Mouse (Mus musculus): Measurements from ENCODE around the gene Gm11273.
"Not testable (repeated sequence)": the region's sequence is repeated elsewhere in the genome, so short reads cannot be mapped to it uniquely, and the experiment has no call there.

Gm11273 gene

DNA sequence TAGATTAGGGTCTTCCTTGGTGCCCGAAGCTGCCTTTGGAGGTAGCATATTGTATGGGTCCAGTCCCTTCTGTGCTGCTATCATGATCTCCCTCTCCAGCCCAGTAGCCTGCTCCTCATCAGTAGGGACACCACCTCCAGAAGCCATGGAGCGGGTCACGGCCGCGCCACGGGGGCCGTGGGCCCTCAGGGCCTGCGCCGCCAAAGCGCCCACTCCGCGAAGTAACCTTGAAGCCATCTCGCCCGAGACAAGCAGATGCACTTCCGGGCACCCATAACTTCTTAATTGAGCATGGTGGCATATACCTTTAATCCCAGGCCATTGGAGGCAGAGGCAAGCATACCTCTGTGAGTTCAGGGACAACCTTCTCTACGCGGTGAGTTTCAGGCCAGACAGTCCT lies at the start of gene Gm11273:
Gene Gm11273 (minus strand): TSS at position 237 of the 400 bp plus-strand sequence.
- not testable (repeated sequence) for DNase-seq

DNA sequence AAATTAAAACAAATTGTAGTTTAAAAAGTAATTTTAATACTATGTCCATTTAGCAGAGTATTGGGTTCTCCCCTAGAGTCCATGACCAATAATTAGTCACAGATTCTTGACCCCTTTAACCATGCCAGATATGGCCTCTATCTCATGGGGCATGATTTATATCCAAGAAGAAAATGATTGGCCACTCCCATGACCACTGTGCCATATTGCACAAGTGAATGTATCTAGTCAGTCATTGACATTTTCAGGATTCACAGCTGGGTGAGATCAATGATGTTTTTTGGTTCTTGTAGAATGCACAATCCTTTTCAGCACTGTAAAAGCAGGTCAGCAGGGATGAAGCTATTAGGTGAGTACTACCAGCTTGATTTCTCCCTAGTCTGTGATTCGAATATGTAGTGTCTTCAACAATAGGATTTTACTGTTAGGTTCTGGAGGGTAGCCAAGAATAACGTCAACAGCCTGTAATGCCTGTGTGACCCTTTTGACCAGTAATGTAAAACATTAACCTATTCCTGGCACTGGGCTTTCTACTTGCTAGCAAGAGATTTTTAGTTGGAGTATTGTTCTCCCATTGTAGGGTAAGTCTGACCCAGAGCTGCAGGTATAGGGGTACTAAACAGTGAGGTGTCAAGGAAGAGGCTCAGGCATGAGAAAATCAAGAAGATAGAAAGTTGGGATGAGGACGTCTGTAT lies 49.3 kb upstream of the Gm11273 start:
- DNase-seq, result no peak

DNA sequence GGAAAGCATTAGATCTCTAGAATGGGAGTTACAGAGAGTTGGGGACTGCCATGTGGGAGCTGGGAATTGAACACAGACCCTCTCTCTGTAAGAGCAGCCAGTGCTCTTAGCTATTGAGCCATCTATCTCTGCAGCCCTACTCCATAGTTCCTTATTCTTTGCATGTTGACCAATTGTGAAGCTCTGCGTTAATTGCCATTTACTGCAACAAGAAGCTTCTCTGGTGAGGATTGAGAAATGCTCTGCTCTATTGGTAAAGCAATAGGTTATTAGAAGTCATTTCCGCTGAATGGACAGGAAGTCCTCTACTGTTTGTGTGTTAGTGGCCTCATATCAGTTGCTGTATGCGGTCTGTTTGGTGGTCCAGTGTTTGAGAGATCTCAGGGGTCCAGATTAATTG lies 48.3 kb upstream of the Gm11273 start:
- no peak for DNase-seq

DNA sequence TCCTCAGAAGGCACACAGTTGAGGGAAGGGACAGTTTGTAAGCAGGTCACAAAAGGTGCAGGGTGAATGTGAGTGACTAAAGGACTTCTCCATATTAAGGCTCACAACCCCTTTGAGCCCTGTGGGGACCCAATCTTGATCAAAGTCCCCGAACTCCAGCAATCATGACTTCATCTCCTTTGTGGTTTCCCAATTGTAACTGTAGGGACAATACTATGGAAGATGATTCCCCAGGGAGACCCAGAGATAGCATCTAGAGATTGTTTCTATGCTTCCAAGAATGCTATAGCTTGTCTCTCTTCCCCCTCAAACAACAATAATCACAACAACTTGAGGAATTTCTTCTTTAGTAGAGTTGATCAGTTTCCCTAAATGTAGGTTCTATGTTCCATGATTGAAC lies 41.5 kb upstream of the Gm11273 start, which contains the start of gene Olfr1366:
Gene Olfr1366 (minus strand): TSS at position 101 of the 400 bp plus-strand sequence.
- no peak for DNase-seq

DNA sequence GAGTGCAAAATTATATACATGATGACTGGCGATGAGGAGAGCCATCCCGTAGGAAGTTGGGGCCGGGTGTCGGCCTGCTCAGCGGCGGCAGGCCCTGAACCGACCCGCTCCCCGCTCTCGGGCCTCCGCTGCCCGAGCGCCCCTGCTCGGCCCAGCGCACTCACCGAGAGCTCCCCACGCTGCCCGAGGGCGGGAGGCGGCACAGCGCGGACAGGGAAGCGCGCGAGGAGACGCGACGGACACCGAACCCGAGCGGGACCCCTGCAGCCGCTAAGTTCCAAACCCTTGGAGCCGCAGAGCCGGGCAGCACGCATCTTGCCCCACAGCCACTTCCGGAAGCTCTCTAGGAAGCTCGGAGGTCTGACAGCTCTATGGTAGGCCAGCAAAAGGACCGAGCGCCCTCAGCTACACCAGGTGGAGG lies 29.6 kb upstream of the Gm11273 start, which contains the start of gene Zkscan8:
Gene Zkscan8 (minus strand): TSS at position 340 of the 421 bp plus-strand sequence.
- peak; percentile 92 for DNase-seq

DNA sequence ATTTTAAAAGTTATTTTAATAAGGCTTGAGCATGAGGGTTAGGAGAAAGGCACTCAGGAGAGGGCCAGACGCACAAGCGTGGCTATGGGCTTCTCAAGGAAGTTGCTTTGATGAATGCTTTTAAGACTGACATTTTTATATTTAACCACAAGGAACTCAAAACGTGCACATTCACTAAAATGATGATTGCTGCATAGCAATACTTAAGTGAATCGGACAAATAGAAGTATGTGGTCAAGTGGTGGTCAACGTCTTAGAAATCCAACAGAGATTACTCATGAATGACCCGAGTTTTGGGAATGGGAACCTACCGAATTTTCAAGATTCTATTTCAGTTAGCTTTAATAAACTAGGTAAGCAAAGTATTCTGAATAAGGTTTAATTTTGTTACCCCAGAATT lies 28.9 kb upstream of the Gm11273 start:
- peak; percentile 11 for DNase-seq

DNA sequence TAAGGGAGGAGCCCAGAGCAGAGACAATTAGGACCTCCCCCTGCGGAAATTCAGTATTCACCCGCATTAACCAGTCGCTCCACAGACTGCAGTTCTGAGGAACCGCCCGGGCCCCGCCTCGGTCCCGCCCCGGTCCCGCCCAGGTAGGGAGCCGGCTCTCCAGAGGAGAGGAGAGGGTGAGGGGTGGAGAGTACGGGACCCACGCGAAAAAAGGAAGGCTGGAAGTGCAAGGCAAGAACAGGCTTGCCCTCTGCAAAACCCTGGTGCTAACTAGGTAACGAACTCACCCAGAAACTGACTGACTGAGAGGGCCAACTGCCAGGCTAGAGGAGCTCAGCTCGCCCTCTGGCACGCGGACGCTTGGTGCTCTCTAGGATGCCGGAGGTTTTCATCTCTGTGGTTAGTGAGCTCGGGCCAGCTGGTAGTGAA lies 5.0 kb upstream of the Gm11273 start:
- DNase-seq, result peak; percentile 92

DNA sequence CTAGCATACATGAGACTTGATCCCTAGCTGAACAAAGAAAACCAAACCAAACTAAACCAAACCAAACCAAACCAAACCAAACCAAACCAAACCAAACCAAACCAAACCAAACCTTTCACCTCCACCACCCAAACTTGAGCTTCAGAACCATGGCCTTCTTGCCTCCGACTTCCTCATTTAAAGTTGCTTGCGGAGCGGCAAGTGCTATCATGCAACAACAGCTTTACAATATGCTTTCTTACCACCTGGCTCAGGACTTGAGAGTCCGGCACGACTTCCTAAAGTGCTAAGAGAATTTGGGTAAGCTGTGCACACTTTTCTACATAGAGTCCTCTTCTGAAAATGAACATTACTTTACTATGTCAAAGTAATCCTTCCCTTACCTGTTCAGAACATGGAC lies 1.1 kb upstream of the Gm11273 start:
- no peak for DNase-seq

DNA sequence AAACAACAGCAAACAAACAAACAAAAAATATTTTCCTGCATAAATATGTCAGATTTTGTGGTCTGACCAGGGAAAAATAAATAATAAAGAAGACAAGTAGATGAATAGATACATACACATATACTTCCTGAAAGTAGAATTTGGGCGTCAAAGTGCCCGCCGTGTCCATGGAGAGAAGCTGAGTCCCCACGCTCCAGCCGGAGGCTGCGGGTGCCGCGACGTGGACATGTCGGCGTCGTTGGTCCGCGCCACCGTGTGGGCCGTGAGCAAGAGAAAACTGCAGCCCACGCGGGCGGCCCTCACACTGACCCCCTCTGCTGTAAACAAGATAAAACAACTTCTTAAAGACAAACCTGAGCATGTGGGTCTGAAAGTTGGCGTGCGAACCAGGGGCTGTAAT lies 6.1 kb downstream of the Gm11273 start, which contains the start of gene AK157302:
Gene AK157302 (plus strand): TSS at position 144 of the 400 bp plus-strand sequence.
- no peak for DNase-seq

DNA sequence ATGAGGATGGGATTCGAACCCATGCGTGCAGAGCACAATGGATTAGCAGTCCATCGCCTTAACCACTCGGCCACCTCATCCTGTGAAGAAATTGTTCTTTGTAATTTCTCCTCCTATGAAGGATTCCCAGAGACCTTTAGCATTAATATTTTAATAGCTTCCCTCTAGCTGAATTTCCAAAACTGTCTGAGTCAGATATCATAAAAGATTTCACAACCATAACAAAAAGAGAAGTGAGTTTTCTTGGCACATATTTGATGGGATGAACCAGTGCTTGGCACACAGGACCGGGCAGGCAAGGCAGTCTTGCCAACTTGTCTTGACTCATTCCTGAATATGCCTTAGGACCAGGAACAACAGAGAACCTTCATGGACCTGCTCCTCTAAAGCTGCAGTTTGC lies 8.4 kb downstream of the Gm11273 start:
- DNase-seq, result no peak

DNA sequence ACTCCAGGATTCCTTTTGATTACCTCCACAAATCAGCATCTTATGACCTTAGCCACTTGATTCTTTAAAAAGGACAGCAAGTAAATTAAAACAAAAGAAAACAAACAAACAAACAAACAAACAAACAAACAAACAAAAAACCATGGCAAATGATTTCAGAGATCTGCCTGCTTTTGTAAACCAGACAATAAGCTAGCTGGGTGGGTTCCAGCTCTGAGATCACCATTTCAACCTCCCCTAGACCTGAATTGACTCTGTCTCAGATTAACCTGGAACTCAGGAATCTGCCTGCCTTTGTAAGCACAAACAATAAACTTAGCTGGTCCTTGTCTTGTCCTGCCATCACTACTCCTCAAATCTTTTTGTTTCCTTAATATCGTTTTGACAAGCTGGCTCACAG lies 14.3 kb downstream of the Gm11273 start:
- no peak for DNase-seq

DNA sequence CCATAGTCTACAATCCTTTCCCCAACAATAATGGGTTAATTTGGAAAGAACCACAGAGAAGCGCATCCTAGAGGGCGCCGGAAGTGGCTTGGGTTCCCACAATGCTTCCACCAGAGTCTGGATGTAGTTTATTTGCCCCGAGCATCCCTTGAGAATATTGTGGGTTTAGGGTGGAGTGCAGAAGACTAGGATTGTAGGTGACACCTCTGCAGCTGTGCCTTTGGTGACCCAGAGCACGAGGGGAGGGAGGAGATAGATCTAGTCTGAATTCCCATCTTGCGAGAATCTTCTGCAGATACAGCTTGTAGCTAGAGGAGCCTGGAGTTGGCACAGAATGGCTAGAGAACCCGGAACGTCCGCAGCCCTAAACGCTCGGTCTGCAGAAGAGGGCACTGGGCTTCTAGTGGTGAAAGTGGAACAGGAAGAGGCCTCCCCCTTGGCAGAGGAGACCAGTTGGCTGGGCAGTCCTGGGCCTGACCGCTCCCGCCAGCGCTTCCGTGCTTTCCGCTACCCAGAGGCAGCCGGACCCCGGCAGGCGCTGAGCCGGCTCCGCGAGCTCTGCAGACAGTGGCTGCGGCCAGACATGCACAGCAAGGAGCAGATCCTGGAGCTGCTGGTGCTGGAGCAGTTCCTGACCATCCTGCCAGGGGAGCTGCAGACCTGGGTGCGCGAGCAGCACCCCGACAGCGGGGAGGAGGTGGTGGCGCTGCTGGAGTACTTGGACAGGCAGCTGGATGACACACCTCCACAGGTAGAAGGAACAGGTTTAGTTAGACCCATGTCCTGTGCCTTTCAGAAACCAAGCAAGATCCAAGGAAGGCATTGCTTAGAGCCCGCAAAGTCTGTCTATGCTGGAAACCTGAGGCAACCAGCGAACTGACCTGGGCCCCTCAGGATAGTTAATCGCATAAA lies 22.2 kb downstream of the Gm11273 start, which contains the start of the genes Zkscan4 and Gm10065:
Gene Zkscan4 (plus strand): TSS at position 149 of the 912 bp plus-strand sequence.
Gene Gm10065 (minus strand): TSS at position 683 of the 912 bp plus-strand sequence.
- DNase-seq, result peak; percentile 80

DNA sequence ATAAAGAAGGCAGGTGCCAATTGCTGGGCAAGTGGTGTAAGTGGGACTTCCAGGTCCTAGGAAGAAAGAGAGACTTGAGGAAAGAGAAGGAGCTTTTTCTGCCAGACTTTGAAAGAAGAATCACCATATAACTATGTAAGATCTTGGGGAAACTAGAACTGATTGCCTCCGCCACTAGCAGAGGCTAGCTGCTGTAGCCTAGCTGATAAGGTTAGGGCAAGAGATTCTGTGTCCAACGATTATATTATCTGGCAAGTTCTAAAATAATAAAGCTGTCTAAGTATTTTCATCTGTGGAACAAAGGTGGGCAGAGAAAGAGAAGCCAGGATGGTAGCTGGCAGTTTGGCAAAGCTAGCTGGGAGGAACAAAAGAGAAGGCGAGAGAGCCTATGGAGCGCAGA lies 28.8 kb downstream of the Gm11273 start:
- no peak for DNase-seq

DNA sequence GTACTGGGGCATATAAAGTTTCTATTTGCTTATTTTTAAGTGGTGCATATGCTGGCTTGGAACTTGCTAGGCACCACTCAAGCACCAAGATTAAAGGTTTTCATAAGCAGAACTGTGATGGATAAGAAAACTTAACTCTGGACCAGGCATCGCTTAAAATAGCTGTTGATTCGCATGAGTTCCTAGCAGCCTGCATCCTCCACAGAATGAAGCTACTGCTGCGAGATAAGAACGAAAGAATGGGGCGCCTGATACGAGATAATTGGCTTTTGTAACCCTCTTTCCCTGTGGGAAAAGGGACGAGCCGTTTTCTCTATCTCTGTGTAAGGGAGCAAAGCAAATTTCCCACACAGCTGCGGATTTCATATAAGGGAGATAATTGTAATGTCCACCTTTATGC lies 32.1 kb downstream of the Gm11273 start:
- DNase-seq, result no peak

DNA sequence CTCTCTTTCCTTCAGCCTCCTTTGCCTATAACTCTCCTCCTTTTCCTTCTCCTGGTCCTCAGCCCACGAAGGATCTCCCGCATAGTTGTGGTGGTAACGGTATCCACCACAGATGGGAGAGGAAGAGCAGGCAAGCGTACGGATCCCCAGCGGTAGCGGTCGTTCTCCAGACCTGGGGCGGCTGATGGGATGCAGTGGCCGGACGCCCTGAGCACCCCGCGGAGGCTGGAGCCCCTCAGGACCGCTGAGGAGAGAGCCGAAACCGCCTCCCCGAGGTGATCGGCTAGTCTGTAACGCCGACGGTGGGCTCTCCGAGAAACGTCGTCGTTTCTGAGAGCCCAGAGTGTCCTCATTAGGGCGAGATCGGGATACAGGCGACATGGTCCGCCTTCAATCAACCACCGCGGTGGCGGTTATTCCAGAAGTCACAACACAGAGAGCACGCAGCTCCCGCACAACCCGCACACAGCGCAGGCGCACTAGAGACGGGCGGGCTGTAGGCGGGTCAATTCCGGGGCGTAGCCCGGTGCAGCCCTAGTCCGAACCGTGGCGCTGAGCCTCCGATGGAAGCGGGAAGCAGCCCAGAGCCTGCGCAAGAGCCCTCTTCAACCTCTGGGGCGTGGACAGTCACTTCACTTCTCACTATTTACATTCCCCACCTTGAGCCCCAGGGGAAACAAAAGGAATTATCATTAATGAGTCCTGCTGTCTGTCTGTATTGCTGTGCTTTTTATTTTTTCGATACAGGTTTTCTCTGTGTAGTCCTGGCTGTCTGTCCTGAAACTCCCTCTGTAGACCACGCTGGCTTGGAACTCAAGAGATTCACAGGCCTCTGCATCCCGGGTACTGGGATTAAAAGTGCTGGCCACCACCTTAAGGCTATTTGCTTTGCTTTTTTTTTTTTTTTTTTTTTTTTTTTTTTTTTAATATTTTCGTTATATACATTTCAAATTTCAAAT lies 32.9 kb downstream of the Gm11273 start, which contains the start of gene Nkapl:
Gene Nkapl (minus strand): TSS at position 449 of the 959 bp plus-strand sequence.
- DNase-seq, result peak; percentile 93

DNA sequence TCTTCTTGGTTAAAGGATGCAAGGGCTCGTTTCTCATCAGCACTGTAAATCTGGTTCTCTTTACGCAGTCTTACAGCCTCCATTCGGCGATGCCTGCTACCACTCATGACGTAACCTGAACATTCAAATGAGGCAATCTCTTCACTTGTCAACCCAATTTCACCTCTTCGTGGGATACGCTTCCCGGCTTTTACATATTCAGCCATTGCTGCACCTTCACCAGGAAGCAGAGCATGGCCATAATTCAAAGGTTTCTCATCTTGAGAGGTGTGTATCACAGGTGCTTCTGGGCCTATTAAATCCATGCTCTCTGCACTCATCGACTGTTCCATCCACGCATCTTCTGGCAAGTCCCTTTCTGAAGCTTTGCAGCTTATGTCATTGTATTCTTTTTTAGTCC lies 33.9 kb downstream of the Gm11273 start:
- no peak for DNase-seq

DNA sequence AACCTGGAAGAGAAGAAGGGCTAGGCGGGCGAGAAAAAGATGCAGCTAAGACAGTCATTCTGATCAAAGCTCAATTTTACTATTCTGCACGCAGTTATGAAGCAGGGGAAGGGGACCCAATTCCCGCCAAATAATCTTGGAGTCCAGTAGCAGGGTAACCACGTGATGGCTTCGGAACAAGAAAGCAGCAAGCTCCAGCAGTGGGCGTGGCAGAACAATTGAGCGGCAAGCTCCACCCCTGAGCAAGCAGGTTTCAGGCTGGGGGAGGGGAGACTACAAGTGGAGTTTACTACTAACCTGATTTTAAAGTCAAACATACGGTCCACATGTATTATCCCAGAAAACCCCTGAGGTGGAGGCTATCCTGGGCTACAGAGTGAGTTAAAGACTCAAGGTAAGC lies 38.7 kb downstream of the Gm11273 start:
- DNase-seq, result not testable (repeated sequence)

DNA sequence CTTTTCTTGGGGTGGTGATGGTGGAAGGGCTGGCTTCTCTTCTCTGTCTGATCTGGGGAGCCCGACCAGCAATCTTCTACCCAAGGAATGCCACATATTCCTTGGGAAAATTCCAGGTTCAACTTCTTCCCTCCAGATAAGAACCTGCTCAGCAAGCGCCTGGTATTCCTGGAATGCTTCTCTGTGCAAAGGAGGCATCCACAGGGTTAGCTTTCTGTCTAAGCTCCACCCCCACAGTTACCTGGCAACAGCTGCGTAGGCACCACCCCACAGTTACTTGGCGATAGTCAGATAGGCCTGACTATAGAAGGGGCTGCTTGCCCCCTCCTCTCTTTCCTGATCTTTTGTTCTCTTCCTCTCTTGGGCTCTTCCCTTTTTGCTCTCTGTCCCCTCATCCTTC lies 44.9 kb downstream of the Gm11273 start:
- no peak for DNase-seq

DNA sequence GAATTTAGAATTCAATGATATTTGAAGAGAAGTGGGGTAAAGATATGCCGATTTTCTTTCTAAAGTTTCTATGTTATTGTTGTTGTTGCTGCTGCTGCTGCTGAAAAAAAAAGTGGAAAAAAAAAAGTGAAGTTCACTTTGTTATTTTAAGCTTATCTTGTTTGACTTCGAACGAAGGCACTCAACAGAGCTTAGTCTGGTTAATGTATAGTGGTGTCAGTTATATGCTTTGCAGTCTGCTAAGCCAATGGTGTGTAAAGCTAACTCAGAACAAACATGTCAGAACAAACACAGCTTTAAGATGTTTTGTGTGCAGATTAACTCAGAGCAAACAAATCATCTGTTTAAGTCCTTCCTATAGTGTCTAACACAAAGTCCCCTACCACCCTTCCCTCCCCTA lies 47.1 kb downstream of the Gm11273 start:
- no peak for DNase-seq

DNA sequence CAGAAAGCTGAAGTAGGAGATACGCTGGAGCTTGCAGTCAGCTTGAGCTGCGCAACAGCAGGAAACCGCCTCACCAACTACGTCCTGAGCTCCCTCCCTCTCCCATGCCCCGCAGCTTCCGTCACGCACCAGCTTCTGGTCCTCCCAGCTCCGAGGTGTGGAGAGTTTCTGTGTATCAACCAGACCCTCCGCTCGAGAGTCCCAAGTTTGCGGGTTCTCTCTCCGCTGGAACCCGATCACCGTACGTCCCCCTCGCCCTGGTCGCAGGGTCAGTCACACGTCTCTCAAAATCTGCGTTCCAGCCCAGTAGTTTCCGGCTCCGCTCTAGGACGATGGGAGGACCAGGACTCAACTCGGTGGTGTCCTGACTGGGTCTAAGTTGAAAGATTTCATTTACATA lies 47.8 kb downstream of the Gm11273 start, which contains the start of gene Zscan26:
Gene Zscan26 (minus strand): TSS at position 282 of the 400 bp plus-strand sequence.
- DNase-seq, result peak; percentile 91

DNA sequence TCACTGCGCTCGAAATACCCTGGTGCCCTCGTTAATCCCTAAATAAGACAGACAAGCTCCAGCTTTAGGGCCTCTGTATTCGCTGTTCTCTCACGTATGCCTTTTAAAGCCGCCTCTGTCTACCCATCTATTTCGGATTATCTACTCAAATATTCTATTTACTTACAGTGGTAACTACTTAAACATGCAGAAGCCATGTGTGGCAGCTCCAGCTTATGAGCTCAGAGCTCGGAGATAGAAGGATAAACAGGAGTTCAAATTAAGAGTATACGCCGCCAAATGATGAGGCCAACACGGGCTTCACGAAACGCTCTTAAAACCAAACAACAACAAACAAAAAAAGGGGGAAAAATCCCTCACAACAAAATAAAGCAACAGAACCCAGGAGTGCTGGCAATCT lies 48.2 kb downstream of the Gm11273 start:
- DNase-seq, result no peak
